Mouse (Mus musculus): ENCODE measurements around the gene Gdf5. TPM values are rescaled to one million over a fixed set of nuclear protein-coding genes. Genes with fewer than 3 reads are reported as not detected.

The Gdf5 gene
- polyA plus RNA-seq (2015; fragmentation: Nextera tagmentation; extraction: Ambion mirVana) = not detected in 2 replicates

GRCm38 (mm10) chr2:155945124-155945523, at the start of gene Gdf5:
TSS of gene Gdf5 (minus strand) at chr2:155945367.
- Histone ChIP-seq H3K27ac (replicated peaks) (no peak within 1 kb of the TSS), H3K9ac (no peak within 1 kb of the TSS), H3K36me3 (replicated peaks) (no peaks in the 10 kb centered on the region), H3K27me3 (peaks cover 18% of the 10 kb centered on the region; the same call in 1 of the 2 replicates), H3K4me3 (replicated peaks) (no peak within 1 kb of the TSS), H3K9me3 (replicated peaks) (no peaks in the 10 kb centered on the region), H3K4me1 (replicated peaks) (peaks cover 25% of the 10 kb centered on the region), H3K4me2 (no peak within 1 kb of the TSS)
- no peak for ATAC-seq (ENCODE audit: insufficient read depth)
- WGBS (ENCODE audit: insufficient replicate concordance) = 65% methylated on average over 13 of the region's 13 CpGs

GRCm38 (mm10) chr2:155991863-155992321, 46.7 kb upstream of the Gdf5 start:
- Histone ChIP-seq H3K4me1 (replicated peaks) (peaks cover 83% of the 10 kb centered on the region), H3K4me2 (peak overlapping the region; percentile 80), H3K27ac (replicated peaks) (peak overlapping the region; percentile 91; the same call in 1 of the 2 replicates), H3K36me3 (replicated peaks) (peaks cover 94% of the 10 kb centered on the region), H3K9me3 (replicated peaks) (no peaks in the 10 kb centered on the region), H3K27me3 (no peaks in the 10 kb centered on the region), H3K9ac (peak overlapping the region; percentile 61), H3K4me3 (replicated peaks) (peak overlapping the region; percentile 58)
- 62% methylated on average over 14 of the region's 14 CpGs for WGBS (ENCODE audit: insufficient replicate concordance)
- ATAC-seq (ENCODE audit: insufficient read depth) = peak; percentile 37

- no peak for ATAC-seq (ENCODE audit: insufficient read depth)
- peaks cover 88% of the 10 kb centered on the region for H3K4me1 ChIP-seq (replicated peaks)
- no peaks in the 10 kb centered on the region for H3K27me3 ChIP-seq
- H3K4me2 ChIP-seq = peak overlapping the region; percentile 80
- peak overlapping the region; percentile 91; the same call in 1 of the 2 replicates for H3K27ac ChIP-seq (replicated peaks)
- H3K9ac ChIP-seq = peak overlapping the region; percentile 61; the same call in 1 of the 2 replicates
- H3K4me3 ChIP-seq (replicated peaks) = peak overlapping the region; percentile 58
- peaks cover 94% of the 10 kb centered on the region for H3K36me3 ChIP-seq (replicated peaks)
- no peaks in the 10 kb centered on the region for H3K9me3 ChIP-seq (replicated peaks)
- WGBS (ENCODE audit: insufficient replicate concordance) = 83% methylated on average over 10 of the region's 10 CpGs
These were observed 46.0 kb upstream of the Gdf5 start for GRCm38 (mm10) chr2:155991151-155991550.

GRCm38 (mm10) chr2:155989085-155989484, 43.9 kb upstream of the Gdf5 start:
- peak overlapping the region; percentile 91 for H3K27ac ChIP-seq (replicated peaks)
- ATAC-seq (ENCODE audit: insufficient read depth) = peak; percentile 95
- H3K4me3 ChIP-seq (replicated peaks) = peak overlapping the region; percentile 58
- 17% methylated on average over 4 of the region's 4 CpGs for WGBS (ENCODE audit: insufficient replicate concordance)
- peaks cover 94% of the 10 kb centered on the region for H3K36me3 ChIP-seq (replicated peaks)
- H3K9me3 ChIP-seq (replicated peaks) = no peaks in the 10 kb centered on the region
- H3K4me1 ChIP-seq (replicated peaks) = peaks cover 88% of the 10 kb centered on the region
- peak overlapping the region; percentile 61 for H3K9ac ChIP-seq
- no peaks in the 10 kb centered on the region for H3K27me3 ChIP-seq
- peak overlapping the region; percentile 80 for H3K4me2 ChIP-seq

- H3K36me3 ChIP-seq (replicated peaks) = peaks cover 93% of the 10 kb centered on the region
- peaks cover 69% of the 10 kb centered on the region for H3K4me1 ChIP-seq (replicated peaks)
- ATAC-seq (ENCODE audit: insufficient read depth) = no peak
- H3K9me3 ChIP-seq (replicated peaks) = no peaks in the 10 kb centered on the region
- H3K4me3 ChIP-seq (replicated peaks) = no peak overlapping the region
- no peaks in the 10 kb centered on the region for H3K27me3 ChIP-seq
- H3K27ac ChIP-seq (replicated peaks) = peak overlapping the region; percentile 91
- 92% methylated on average over 6 of the region's 6 CpGs for WGBS (ENCODE audit: insufficient replicate concordance)
- peak overlapping the region; percentile 80; the same call in 1 of the 2 replicates for H3K4me2 ChIP-seq
- no peak overlapping the region for H3K9ac ChIP-seq
These were observed 42.0 kb upstream of the Gdf5 start for GRCm38 (mm10) chr2:155987131-155987530.

- ATAC-seq (ENCODE audit: insufficient read depth) = no peak
- H3K4me2 ChIP-seq = no peak overlapping the region
- no peaks in the 10 kb centered on the region for H3K27me3 ChIP-seq
- WGBS (ENCODE audit: insufficient replicate concordance) = 79% methylated on average over 7 of the region's 7 CpGs
- no peak overlapping the region for H3K27ac ChIP-seq (replicated peaks)
- H3K4me3 ChIP-seq (replicated peaks) = no peak overlapping the region
- H3K4me1 ChIP-seq (replicated peaks) = peaks cover 56% of the 10 kb centered on the region
- no peak overlapping the region for H3K9ac ChIP-seq
- peaks cover 93% of the 10 kb centered on the region for H3K36me3 ChIP-seq (replicated peaks)
- H3K9me3 ChIP-seq (replicated peaks) = no peaks in the 10 kb centered on the region
These were observed 40.6 kb upstream of the Gdf5 start for GRCm38 (mm10) chr2:155985776-155986175.

GRCm38 (mm10) chr2:155979328-155979991, 34.3 kb upstream of the Gdf5 start:
- Histone ChIP-seq H3K4me3 (replicated peaks) (0 out of 2 replicates have a peak overlapping the region, but pooled peaks have one; percentile 6), H3K27me3 (no peaks in the 10 kb centered on the region), H3K9ac (no peak overlapping the region), H3K36me3 (replicated peaks) (peaks cover 87% of the 10 kb centered on the region), H3K4me1 (replicated peaks) (0 out of 2 replicates have a peak, but pooled peaks cover 3% of the 10 kb centered on the region), H3K9me3 (replicated peaks) (no peaks in the 10 kb centered on the region), H3K27ac (replicated peaks) (peak overlapping the region; percentile 61), H3K4me2 (peak overlapping the region; percentile 21)
- ATAC-seq (ENCODE audit: insufficient read depth) = peak; percentile 51; the same call in 1 of the 2 replicates
- WGBS (ENCODE audit: insufficient replicate concordance) = 33% methylated on average over 5 of the region's 5 CpGs

GRCm38 (mm10) chr2:155974087-155974731, 29.0 kb upstream of the Gdf5 start:
- H3K9me3 ChIP-seq (replicated peaks) = no peaks in the 10 kb centered on the region
- peaks cover 83% of the 10 kb centered on the region for H3K36me3 ChIP-seq (replicated peaks)
- no peak overlapping the region for H3K4me3 ChIP-seq (replicated peaks)
- ATAC-seq (ENCODE audit: insufficient read depth) = no peak
- no peak overlapping the region for H3K9ac ChIP-seq
- H3K4me1 ChIP-seq (replicated peaks) = peaks cover 18% of the 10 kb centered on the region
- 77% methylated on average over 14 of the region's 14 CpGs for WGBS (ENCODE audit: insufficient replicate concordance)
- H3K27ac ChIP-seq (replicated peaks) = 0 out of 2 replicates have a peak overlapping the region, but pooled peaks have one; percentile 4
- no peaks in the 10 kb centered on the region for H3K27me3 ChIP-seq
- H3K4me2 ChIP-seq = no peak overlapping the region

GRCm38 (mm10) chr2:155973348-155973747, 28.2 kb upstream of the Gdf5 start:
- H3K27ac ChIP-seq (replicated peaks) = no peak overlapping the region
- no peak overlapping the region for H3K9ac ChIP-seq
- H3K36me3 ChIP-seq (replicated peaks) = peaks cover 87% of the 10 kb centered on the region
- no peak overlapping the region for H3K4me2 ChIP-seq
- 50% methylated on average over 6 of the region's 6 CpGs for WGBS (ENCODE audit: insufficient replicate concordance)
- no peaks in the 10 kb centered on the region for H3K9me3 ChIP-seq (replicated peaks)
- H3K27me3 ChIP-seq = no peaks in the 10 kb centered on the region
- no peak overlapping the region for H3K4me3 ChIP-seq (replicated peaks)
- 0 out of 2 replicates have a peak, but pooled peaks have one; percentile 18 for ATAC-seq (ENCODE audit: insufficient read depth)
- H3K4me1 ChIP-seq (replicated peaks) = peaks cover 16% of the 10 kb centered on the region

GRCm38 (mm10) chr2:155962991-155963390, 17.8 kb upstream of the Gdf5 start:
- ATAC-seq (ENCODE audit: insufficient read depth) = no peak
- no peak overlapping the region for H3K4me2 ChIP-seq
- no peaks in the 10 kb centered on the region for H3K27me3 ChIP-seq
- peaks cover 49% of the 10 kb centered on the region for H3K36me3 ChIP-seq (replicated peaks)
- 66% methylated on average over 1 of the region's 1 CpGs for WGBS (ENCODE audit: insufficient replicate concordance)
- no peak overlapping the region for H3K27ac ChIP-seq (replicated peaks)
- H3K9ac ChIP-seq = no peak overlapping the region
- H3K4me3 ChIP-seq (replicated peaks) = no peak overlapping the region
- H3K9me3 ChIP-seq (replicated peaks) = no peaks in the 10 kb centered on the region
- 0 out of 2 replicates have a peak, but pooled peaks cover under 1% of the 10 kb centered on the region for H3K4me1 ChIP-seq (replicated peaks)

- 75% methylated on average over 10 of the region's 10 CpGs for WGBS (ENCODE audit: insufficient replicate concordance)
- Histone ChIP-seq H3K4me2 (no peak overlapping the region), H3K4me3 (replicated peaks) (no peak overlapping the region), H3K27me3 (no peaks in the 10 kb centered on the region), H3K9ac (no peak overlapping the region), H3K4me1 (replicated peaks) (peaks cover 11% of the 10 kb centered on the region), H3K27ac (replicated peaks) (no peak overlapping the region), H3K9me3 (replicated peaks) (no peaks in the 10 kb centered on the region), H3K36me3 (replicated peaks) (peaks cover 38% of the 10 kb centered on the region)
- no peak for ATAC-seq (ENCODE audit: insufficient read depth)
These were observed 16.7 kb upstream of the Gdf5 start for GRCm38 (mm10) chr2:155961862-155962261.
